Mouse (Mus musculus) heart, adult 2 months (tissue): ENCODE data around the gene Pwp2. TPM values are rescaled to one million over a fixed set of nuclear protein-coding genes. Genes with fewer than 3 reads are reported as not detected.
"Not testable (repeated sequence)": the region's sequence is repeated elsewhere in the genome, so short reads cannot be mapped to it uniquely, and the experiment has no call there.

Experiments used
- DNase-seq, 2 experiments: peaks; one replicate each; pipeline ENCODE4 v3.0.0; 2021
- H3K27ac ChIP-seq: fragments of 200-600 bp; 2 replicates; pipeline ENCODE4 v1.8.1; 2022
- H3K27me3 ChIP-seq: fragments of 200-500 bp; 2 replicates; pipeline ENCODE4 v1.6.1; 2012; ENCODE audit warnings: mild to moderate bottlenecking, low read length, inconsistent platforms, mixed read lengths; ENCODE audit not compliant: control insufficient read depth, insufficient read depth
- H3K36me3 ChIP-seq: fragments of 200-500 bp; 2 replicates; pipeline ENCODE4 v1.6.1; 2012; ENCODE audit warnings: low read length, inconsistent platforms; ENCODE audit not compliant: control insufficient read depth, insufficient read depth
- H3K4me1 ChIP-seq: fragments of 200-500 bp; 2 replicates; pipeline ENCODE4 v1.6.1; 2011; ENCODE audit warnings: low read length; ENCODE audit not compliant: control insufficient read depth, insufficient read depth
- H3K4me3 ChIP-seq: fragments of 200-600 bp; 2 replicates; pipeline ENCODE4 v1.8.1; 2022
- H3K79me2 ChIP-seq: fragments of 200-500 bp; replicated peaks from 2 replicates; pipeline ENCODE4 v1.6.1; 2012; ENCODE audit warnings: mild to moderate bottlenecking, inconsistent platforms, low read length, moderate library complexity, mixed read lengths; ENCODE audit not compliant: control insufficient read depth, insufficient read depth
- H3K9ac ChIP-seq: fragments of 200-500 bp; 2 replicates; pipeline ENCODE4 v1.6.1; 2012; ENCODE audit warnings: low read depth, mild to moderate bottlenecking, control low read depth, inconsistent platforms, low read length, mixed read lengths
- CTCF ChIP-seq: fragments of 200-600 bp; IDR thresholded peaks from 2 replicates; pipeline ENCODE4 v1.8.1; 2022; ENCODE audit warnings: antibody characterized with exemption, mild to moderate bottlenecking, moderate library complexity
- EP300 ChIP-seq: fragments of 200-500 bp; IDR thresholded peaks from 2 replicates; pipeline ENCODE4 v1.6.1; 2011; ENCODE audit warnings: low read depth, low read length, control low read depth; ENCODE audit not compliant: insufficient read depth
- POLR2A ChIP-seq: fragments of 200-500 bp; IDR thresholded peaks from 2 replicates; pipeline ENCODE4 v1.6.1; 2011; ENCODE audit warnings: mild to moderate bottlenecking, low read depth, low read length, control low read depth; ENCODE audit not compliant: insufficient read depth
- WGBS: fragments of 180-500 bp; shearing (Covaris S2); methylation state at CpG from one replicate; pipeline ENCODE4 v1.1.7; 2018; 5-methylcytosine and 5-hydroxymethylcytosine counted together
- intact Hi-C: fragments of 180-260 bp; cut with DNase I; formaldehyde crosslinking; loops from one replicate; pipeline ENCODE4 v1.15.1; 2025
- polyA plus RNA-seq: library from polyadenylated mRNA; depleted of rRNA; stranded (reverse); fragments of >200 nt; gene quantifications from 2 replicates; pipeline ENCODE4 v1.2.3, GENCODE M21; 2012
- total RNA-seq, 2 experiments: library from RNA; stranded (reverse); gene quantifications; 2 replicates each; pipeline ENCODE4 v1.2.3; 2021

The Pwp2 gene
- total and polyA plus RNA-seq, 3 experiments = 7.8 to 10.8 (median 10.0) TPM

- H3K27me3 ChIP-seq = no peaks in the 10 kb centered on the region
- no peak overlapping the region for H3K9ac ChIP-seq
- TF ChIP-seq EP300 (no peak), POLR2A (no peak), CTCF (no peak)
- H3K36me3 ChIP-seq = no peaks in the 10 kb centered on the region
- no peak overlapping the region for H3K4me3 ChIP-seq
- DNase-seq = no peak
- H3K4me1 ChIP-seq = no peaks in the 10 kb centered on the region
- no peak overlapping the region for H3K27ac ChIP-seq
- intact Hi-C loops = no loop called here
- WGBS = 76% methylated on average over 6 of the region's 6 CpGs
- no peaks in the 10 kb centered on the region for H3K79me2 ChIP-seq
Observed at GRCm38 (mm10) chr10:78216376-78217083, 31.6 kb upstream of the Pwp2 start.

- TF ChIP-seq EP300 (no peak), POLR2A (no peak), CTCF (no peak)
- Histone ChIP-seq H3K4me3 (no peak overlapping the region), H3K9ac (no peak overlapping the region), H3K27ac (no peak overlapping the region), H3K79me2 (no peaks in the 10 kb centered on the region), H3K4me1 (no peaks in the 10 kb centered on the region), H3K27me3 (no peaks in the 10 kb centered on the region), H3K36me3 (no peaks in the 10 kb centered on the region)
- no peak for DNase-seq
- intact Hi-C loops = no loop called here
- 97% methylated on average over 9 of the region's 9 CpGs for WGBS
Observed at GRCm38 (mm10) chr10:78214371-78214770, 29.4 kb upstream of the Pwp2 start.

GRCm38 (mm10) chr10:78211311-78211710 is 26.4 kb upstream of the Pwp2 start:
- intact Hi-C loops = no loop called here
- WGBS = 69% methylated on average over 6 of the region's 6 CpGs
- Histone ChIP-seq H3K9ac (no peak overlapping the region), H3K4me3 (no peak overlapping the region), H3K36me3 (no peaks in the 10 kb centered on the region), H3K79me2 (no peaks in the 10 kb centered on the region), H3K4me1 (no peaks in the 10 kb centered on the region), H3K27me3 (no peaks in the 10 kb centered on the region), H3K27ac (no peak overlapping the region)
- DNase-seq = no peak
- TF ChIP-seq EP300 (no peak), CTCF (peak; percentile 60)

GRCm38 (mm10) chr10:78201182-78201581 is 16.2 kb upstream of the Pwp2 start:
- intact Hi-C loops = no loop called here
- no peaks in the 10 kb centered on the region for H3K79me2 ChIP-seq
- WGBS = 67% methylated on average over 4 of the region's 4 CpGs

GRCm38 (mm10) chr10:78192933-78193332 is 8.0 kb upstream of the Pwp2 start:
- Histone ChIP-seq H3K36me3 (no peaks in the 10 kb centered on the region), H3K9ac (no peak overlapping the region), H3K27ac (no peak overlapping the region), H3K79me2 (no peaks in the 10 kb centered on the region), H3K4me3 (no peak overlapping the region), H3K4me1 (no peaks in the 10 kb centered on the region), H3K27me3 (no peaks in the 10 kb centered on the region)
- 82% methylated on average over 5 of the region's 5 CpGs for WGBS
- intact Hi-C loops = no loop called here
- DNase-seq = no peak
- no peak for TF ChIP-seq CTCF

More at GRCm38 (mm10) chr10:78201182-78201581, 16.2 kb upstream of the Pwp2 start:
- Histone ChIP-seq H3K27me3 (no peaks in the 10 kb centered on the region), H3K36me3 (no peaks in the 10 kb centered on the region), H3K4me1 (no peaks in the 10 kb centered on the region), H3K27ac (no peak overlapping the region), H3K4me3 (no peak overlapping the region), H3K9ac (no peak overlapping the region)
- DNase-seq = no peak
- TF ChIP-seq POLR2A (no peak), EP300 (no peak), CTCF (no peak)

- H3K27ac ChIP-seq, H3K36me3 ChIP-seq, DNase-seq, H3K4me3 ChIP-seq, H3K4me1 ChIP-seq, H3K9ac ChIP-seq, H3K79me2 ChIP-seq, H3K27me3 ChIP-seq: not testable (repeated sequence)
- 95% methylated on average over 4 of the region's 4 CpGs for whole genome bisulfite sequencing
- intact Hi-C loops = loop anchor here (5.0 to 10.0 kb wide), 2 partner anchors 209 to 226 kb away; partner anchors contain the start of gene Rrp1
Observed at GRCm38 (mm10) chr10:78186076-78186475, 1.1 kb upstream of the Pwp2 start.
